Comparison of ENCODE assay signal across 19 mouse cellular contexts in the genomic region with DNA sequence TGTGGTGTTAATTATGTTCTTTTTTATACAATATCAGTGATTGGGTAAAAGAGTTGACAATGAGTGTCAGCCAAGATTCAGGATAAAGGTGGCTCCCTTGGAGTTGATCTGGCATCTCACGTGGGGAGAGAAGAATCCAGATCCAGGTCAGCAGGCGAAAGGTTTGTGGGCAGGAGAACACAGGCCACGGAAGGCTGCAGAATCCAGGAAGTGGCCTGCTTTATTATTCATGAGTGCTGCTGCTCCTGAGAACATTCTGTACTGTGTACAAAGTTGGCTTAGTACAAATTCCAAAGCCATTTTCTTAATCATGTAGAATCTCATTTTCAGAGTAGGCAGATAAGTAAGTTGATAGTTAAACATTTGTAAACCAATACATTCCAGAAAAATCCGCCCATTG. TPM values are rescaled to one million over a fixed set of nuclear protein-coding genes. Genes with fewer than 3 reads are reported as not detected.
A peak's percentile ranks its signal among the peaks of the same experiment; 100 is the strongest.
DNase-seq lines count a peak whose midpoint lies in the region; ATAC-seq and TF ChIP-seq lines count a peak whose summit lies in the region.
"Had no signal": no experiment of that assay in that cellular context is flagged by ENCODE, and none has a peak within 500 bp of the region (broad histone marks: within the 10 kb centered on the region; RNA-seq: fewer than 3 reads in every experiment).

No protein-coding gene starts in this region.

- H3K9ac ChIP-seq in kidney, embryonic 14.5 days (ENCODE audit: low read depth, low read length): no peak overlapping the region
- no peak overlapping the region for H3K9ac ChIP-seq in intestine, postnatal 0 days (ENCODE audit: low read depth, low read length)
- H3K9ac ChIP-seq in hindbrain, embryonic 11.5 days (ENCODE audit: low read depth, low read length): no peak overlapping the region
- H3K9ac ChIP-seq: heart, embryonic 13.5 days; liver, embryonic 13.5 days had no signal

- H3K4me1 ChIP-seq in kidney, embryonic 14.5 days (ENCODE audit: control insufficient read depth, insufficient read depth, low read length): no peaks in the 10 kb centered on the region
- 0 out of 2 replicates have a peak, but pooled peaks cover 3% of the 10 kb centered on the region for H3K4me1 ChIP-seq in intestine, postnatal 0 days (replicated peaks; ENCODE audit: control insufficient read depth, insufficient read depth, low read length)
- H3K4me1 ChIP-seq in midbrain, embryonic 10.5 days: no peaks in the 10 kb centered on the region
- H3K4me1 ChIP-seq in hindbrain, embryonic 11.5 days (replicated peaks; ENCODE audit: control insufficient read depth, insufficient read depth, low read length): no peaks in the 10 kb centered on the region
- H3K4me1 ChIP-seq: embryonic facial prominence, embryonic 10.5 days; limb, embryonic 10.5 days; liver, embryonic 13.5 days had no signal

- TF ChIP-seq CTCF in intestine, postnatal 0 days (IDR thresholded peaks at IDR 0.05; ENCODE audit: low read depth): no peak

- no peak for ATAC-seq in kidney, embryonic 14.5 days (ENCODE audit: low FRiP score, low TSS enrichment)
- ATAC-seq in intestine, postnatal 0 days: peak; percentile 80
- ATAC-seq in hindbrain, embryonic 11.5 days (ENCODE audit: low FRiP score): no peak
- ATAC-seq: forebrain, embryonic 14.5 days had no signal

- no peaks in the 10 kb centered on the region for H3K36me3 ChIP-seq in kidney, embryonic 14.5 days (ENCODE audit: control insufficient read depth, insufficient read depth, low read length)
- no peaks in the 10 kb centered on the region for H3K36me3 ChIP-seq in intestine, postnatal 0 days (ENCODE audit: control insufficient read depth, insufficient read depth)
- H3K36me3 ChIP-seq in midbrain, embryonic 10.5 days: no peaks in the 10 kb centered on the region
- no peaks in the 10 kb centered on the region for H3K36me3 ChIP-seq in hindbrain, embryonic 11.5 days (ENCODE audit: control insufficient read depth, insufficient read depth, low read length)
- H3K36me3 ChIP-seq: embryonic facial prominence, embryonic 10.5 days; heart, embryonic 13.5 days; limb, embryonic 10.5 days; liver, embryonic 13.5 days had no signal

- peak; percentile 84 for DNase-seq in kidney, adult 11 months
- DNase-seq in adipocyte (ENCODE audit: low spot score): peak; percentile 63
- DNase-seq in kidney, postnatal 10 days: peak; percentile 50
- DNase-seq in thymus, postnatal 14 days: no peak
- DNase-seq in midbrain, embryonic 10.5 days (ENCODE audit: low spot score): no peak
- DNase-seq in hindbrain, embryonic 11.5 days (ENCODE audit: low spot score): no peak
- DNase-seq: cerebellum, adult 11 months; liver, embryonic 13.5 days; lung, postnatal 10 days; spleen, adult 18-20 months had no signal

- H3K9me3 ChIP-seq in kidney, embryonic 14.5 days (ENCODE audit: control insufficient read depth, low read length): no peaks in the 10 kb centered on the region
- H3K9me3 ChIP-seq in intestine, postnatal 0 days (ENCODE audit: control insufficient read depth): no peaks in the 10 kb centered on the region
- no peaks in the 10 kb centered on the region for H3K9me3 ChIP-seq in midbrain, embryonic 10.5 days (replicated peaks)
- no peaks in the 10 kb centered on the region for H3K9me3 ChIP-seq in hindbrain, embryonic 11.5 days (ENCODE audit: control insufficient read depth, low read length)
- H3K9me3 ChIP-seq: embryonic facial prominence, embryonic 10.5 days; heart, embryonic 13.5 days; limb, embryonic 10.5 days; liver, embryonic 13.5 days had no signal

- H3K4me2 ChIP-seq in kidney, embryonic 14.5 days (replicated peaks; ENCODE audit: low read depth, low read length): no peak overlapping the region
- no peak overlapping the region for H3K4me2 ChIP-seq in intestine, postnatal 0 days (replicated peaks; ENCODE audit: low read depth)
- no peak overlapping the region for H3K4me2 ChIP-seq in hindbrain, embryonic 11.5 days (replicated peaks; ENCODE audit: low read depth, low read length)
- H3K4me2 ChIP-seq: heart, embryonic 13.5 days; liver, embryonic 13.5 days had no signal

- no peaks in the 10 kb centered on the region for H3K27me3 ChIP-seq in kidney, embryonic 14.5 days (ENCODE audit: control insufficient read depth, insufficient read depth, low read length)
- H3K27me3 ChIP-seq in intestine, postnatal 0 days (replicated peaks; ENCODE audit: control insufficient read depth, insufficient read depth, low read length): no peaks in the 10 kb centered on the region
- no peaks in the 10 kb centered on the region for H3K27me3 ChIP-seq in midbrain, embryonic 10.5 days (ENCODE audit: low read depth, poor library complexity, severe bottlenecking)
- H3K27me3 ChIP-seq in hindbrain, embryonic 11.5 days (ENCODE audit: control insufficient read depth, insufficient read depth, low read length): no peaks in the 10 kb centered on the region
- H3K27me3 ChIP-seq: heart, embryonic 13.5 days; liver, embryonic 13.5 days had no signal

- no peak overlapping the region for H3K4me3 ChIP-seq in kidney, embryonic 14.5 days (ENCODE audit: low read length)
- H3K4me3 ChIP-seq in intestine, postnatal 0 days (ENCODE audit: low read depth, low read length): no peak overlapping the region
- no peak overlapping the region for H3K4me3 ChIP-seq in midbrain, embryonic 10.5 days
- H3K4me3 ChIP-seq in hindbrain, embryonic 11.5 days (ENCODE audit: low read depth, low read length): no peak overlapping the region
- H3K4me3 ChIP-seq: embryonic facial prominence, embryonic 10.5 days; heart, embryonic 13.5 days; left cerebral cortex, adult 2 months; limb, embryonic 10.5 days; liver, embryonic 13.5 days had no signal

- H3K27ac ChIP-seq in kidney, embryonic 14.5 days (ENCODE audit: low read depth, low read length): no peak overlapping the region
- H3K27ac ChIP-seq in intestine, postnatal 0 days (ENCODE audit: low read depth, low read length): peak overlapping the region; percentile 63
- no peak overlapping the region for H3K27ac ChIP-seq in midbrain, embryonic 10.5 days (replicated peaks)
- no peak overlapping the region for H3K27ac ChIP-seq in hindbrain, embryonic 11.5 days (ENCODE audit: low read depth, low read length)
- H3K27ac ChIP-seq: embryonic facial prominence, embryonic 10.5 days; heart, embryonic 13.5 days; left cerebral cortex, adult 2 months; limb, embryonic 10.5 days; liver, embryonic 13.5 days had no signal

- WGBS in kidney, embryonic 14.5 days: 80% methylated on average over 4 of the region's 4 CpGs
- WGBS in intestine, postnatal 0 days: 41% methylated on average over 4 of the region's 4 CpGs
- WGBS in midbrain, embryonic 10.5 days: 88% methylated on average over 4 of the region's 4 CpGs
- 75% methylated on average over 4 of the region's 4 CpGs for WGBS in hindbrain, embryonic 11.5 days

RNA-seq across cellular contexts. Expression of gene 1700020N01Rik, which starts 19.2 kb away (rescaled TPM):
- not detected in 2 replicates for polyA plus RNA-seq in kidney, embryonic 14.5 days (2014; fragmentation: Nextera tagmentation; extraction: Ambion mirVana)
- polyA plus RNA-seq in intestine, postnatal 0 days (2015; fragmentation: Nextera tagmentation; extraction: Ambion mirVana): 1.4 and 2.1 TPM in 2 replicates
- polyA plus RNA-seq in midbrain, embryonic 10.5 days (2016; fragmentation: Nextera tagmentation; extraction: Ambion mirVana): not detected in 2 replicates
- not detected in 2 replicates for polyA plus RNA-seq in hindbrain, embryonic 11.5 days (2014; fragmentation: Nextera tagmentation; extraction: Ambion mirVana)
- polyA plus RNA-seq: embryonic facial prominence, embryonic 10.5 days; forebrain, embryonic 14.5 days; heart, embryonic 13.5 days; limb, embryonic 10.5 days; liver, embryonic 13.5 days; midbrain, postnatal 0 days; stomach, embryonic 14.5 days had no signal

Comparison
In these comparisons a context has a peak if more than half of its experiments do, and no peak if none do; other contexts are left out.
1. DNase-seq: peak in kidney, adult 11 months (single experiment), adipocyte (single experiment) and kidney, postnatal 10 days (single experiment); none in thymus, postnatal 14 days (single experiment), midbrain, embryonic 10.5 days (single experiment) and hindbrain, embryonic 11.5 days (single experiment).